Mouse (Mus musculus): ENCODE measurements around the gene Prss41. TPM values are rescaled to one million over a fixed set of nuclear protein-coding genes. Genes with fewer than 3 reads are reported as not detected.
"Not testable (repeated sequence)": the region's sequence is repeated elsewhere in the genome, so short reads cannot be mapped to it uniquely, and the experiment has no call there.

The Prss41 gene
- polyA plus RNA-seq (2017; shearing (Covaris generic)): 10 to 100 TPM in 1 of 2 experiments, 1 to 10 TPM in 1; 6.4 to 10.5 TPM

DNA sequence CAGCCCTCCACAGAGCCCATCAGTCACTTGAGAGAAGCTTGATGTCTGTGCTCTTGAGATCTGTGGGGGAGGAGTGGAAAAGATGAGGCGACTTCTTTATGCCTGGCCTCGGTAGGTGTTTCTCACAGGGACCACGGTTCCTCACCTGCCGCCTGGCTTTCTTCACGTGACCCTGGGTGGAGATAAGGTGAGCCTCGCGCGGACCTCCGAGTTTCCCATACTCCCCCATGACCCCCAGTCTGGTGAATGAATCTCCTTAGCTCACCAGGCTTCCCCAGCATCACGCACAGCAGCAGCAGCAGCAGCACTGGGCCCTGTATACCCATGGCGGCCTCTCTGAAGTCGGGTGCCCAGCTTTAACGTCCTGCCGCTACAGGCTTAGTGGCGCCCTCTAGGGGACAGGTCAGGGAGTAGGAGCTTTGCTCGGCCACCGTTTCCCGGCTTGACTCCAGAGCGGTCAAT, at the start of gene Prss41, which contains the start of gene Prss32:
Gene Prss41, minus strand, starts transcription at position 361 of the 462 bp plus-strand sequence.
Gene Prss32, plus strand, starts transcription at position 44 of the 462 bp plus-strand sequence.
- ATAC-seq: peak; percentile 93

DNA sequence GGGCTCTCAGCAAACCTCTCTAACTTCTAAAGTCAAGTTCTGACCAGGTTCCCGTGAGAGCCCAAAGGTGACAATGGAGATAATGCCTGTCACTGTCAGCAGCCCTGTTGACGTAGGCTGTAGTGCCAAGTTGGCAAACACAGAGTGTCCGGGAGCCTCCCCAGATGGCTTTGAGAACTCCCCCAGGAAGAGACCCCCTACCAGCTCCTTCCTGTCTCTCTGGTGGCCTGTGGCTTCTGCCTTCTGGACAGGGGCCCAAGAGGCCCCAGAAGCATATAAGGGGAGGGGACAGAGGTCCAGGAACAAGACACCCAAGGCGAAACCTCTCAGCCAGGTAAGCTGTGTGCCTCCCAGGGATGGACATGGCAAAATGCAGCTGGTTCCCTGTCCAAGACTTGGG, 36.6 kb upstream of the Prss41 start, which contains the start of the genes Dcpp1 and Dcpp2:
Gene Dcpp1, plus strand, starts transcription at position 301 of the 400 bp plus-strand sequence.
Gene Dcpp2, plus strand, starts transcription at position 305 of the 400 bp plus-strand sequence.
- ATAC-seq: not testable (repeated sequence)

DNA sequence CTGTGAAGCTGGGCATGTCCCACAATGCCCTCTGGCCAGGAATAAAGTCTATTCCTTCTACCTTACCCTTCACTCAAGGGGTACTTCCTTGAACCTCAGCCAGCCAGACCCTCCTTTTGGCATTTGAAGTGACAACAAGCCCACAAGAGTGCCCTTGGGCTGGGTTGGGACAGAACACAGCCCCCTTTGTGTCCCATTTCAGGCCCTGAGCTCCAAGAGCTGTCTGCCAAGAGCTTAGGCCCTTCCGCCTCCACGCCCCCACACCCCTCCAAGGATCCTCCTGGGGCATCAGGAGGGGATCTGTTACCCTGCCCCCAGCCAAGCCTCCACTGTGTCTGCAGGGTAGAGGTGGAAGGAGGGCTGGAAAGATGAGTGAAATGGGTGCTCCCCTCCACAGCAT, 33.2 kb upstream of the Prss41 start:
- no peak for ATAC-seq

DNA sequence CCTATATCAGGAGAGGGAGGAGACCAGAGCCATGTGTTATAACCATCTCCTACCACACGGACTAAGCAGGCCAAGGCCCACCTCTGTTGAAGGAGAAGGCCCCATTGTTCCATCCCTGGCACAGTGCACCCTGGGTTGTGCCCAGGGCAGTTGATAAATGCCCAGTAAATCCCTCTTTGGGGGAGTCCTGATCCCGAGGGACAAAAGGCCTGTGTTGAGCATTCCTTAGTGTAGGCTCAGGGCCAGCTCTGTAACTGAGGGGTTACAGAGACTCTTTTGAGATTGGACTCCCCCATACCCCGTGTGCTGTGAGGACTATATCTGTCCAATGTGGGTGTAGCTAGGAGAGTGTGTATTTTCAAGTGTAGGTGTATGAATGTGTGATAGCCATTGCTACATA, 32.8 kb upstream of the Prss41 start:
- no peak for ATAC-seq

DNA sequence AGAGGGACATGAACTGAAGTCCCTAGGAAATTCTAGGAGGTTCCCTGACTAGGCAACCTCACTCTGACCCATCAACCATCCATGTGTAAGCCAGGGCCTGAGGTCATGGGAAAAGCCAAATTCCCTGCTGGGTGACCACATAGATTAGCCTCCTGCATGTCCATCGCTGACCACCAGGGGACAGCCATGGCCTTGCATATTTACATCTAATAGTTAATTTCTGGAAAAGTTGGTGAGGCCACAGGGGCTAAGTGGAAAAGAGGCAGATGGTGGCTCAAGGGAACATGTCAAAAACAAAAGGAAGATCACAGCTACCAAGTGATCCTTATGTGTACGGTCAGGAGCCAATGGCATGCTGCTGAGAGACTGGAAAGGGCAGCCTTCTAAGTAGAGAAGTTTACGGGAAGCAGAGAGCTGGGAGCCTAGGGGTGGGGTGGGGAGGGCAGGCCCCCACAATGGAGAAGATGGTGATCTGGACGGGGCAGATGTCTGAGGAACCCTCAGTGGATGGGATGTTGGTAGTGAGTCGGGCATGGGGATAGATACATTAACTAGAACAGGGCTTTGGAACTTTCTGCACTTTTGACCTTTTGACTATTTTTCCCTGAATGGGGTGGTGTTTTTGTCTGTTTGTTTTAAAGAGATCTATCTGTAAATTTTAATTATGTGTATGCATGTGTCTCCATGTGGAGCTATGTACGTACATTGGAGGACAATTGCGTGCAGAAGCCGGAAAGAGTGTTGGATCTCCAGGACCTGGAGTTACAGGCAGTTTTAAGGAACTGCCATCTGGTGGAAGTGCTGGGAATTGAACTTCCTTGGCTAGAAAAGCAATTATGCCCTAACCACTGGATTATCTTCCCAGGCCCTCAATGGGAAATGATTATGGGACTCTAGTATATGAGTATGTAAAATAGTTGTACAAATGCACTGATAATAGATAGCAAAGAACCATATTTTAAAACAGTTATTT, 30.2 kb upstream of the Prss41 start:
- ATAC-seq: no peak

DNA sequence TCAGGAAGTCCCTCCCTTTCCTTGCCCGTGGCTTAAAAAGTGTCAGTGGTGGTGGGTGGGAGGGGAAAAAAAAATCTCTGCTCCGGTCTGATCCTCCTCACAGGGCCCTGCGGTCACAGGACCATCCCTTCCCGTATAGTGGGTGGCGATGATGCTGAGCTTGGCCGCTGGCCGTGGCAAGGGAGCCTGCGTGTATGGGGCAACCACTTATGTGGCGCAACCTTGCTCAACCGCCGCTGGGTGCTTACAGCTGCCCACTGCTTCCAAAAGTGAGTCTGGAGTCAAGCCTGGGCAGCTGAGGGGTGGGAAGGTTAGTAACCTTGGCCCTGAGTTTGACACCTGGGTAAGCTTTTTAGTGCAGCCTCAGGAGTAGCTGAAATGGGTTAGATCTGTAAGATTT, 24.5 kb upstream of the Prss41 start:
- ATAC-seq: no peak

DNA sequence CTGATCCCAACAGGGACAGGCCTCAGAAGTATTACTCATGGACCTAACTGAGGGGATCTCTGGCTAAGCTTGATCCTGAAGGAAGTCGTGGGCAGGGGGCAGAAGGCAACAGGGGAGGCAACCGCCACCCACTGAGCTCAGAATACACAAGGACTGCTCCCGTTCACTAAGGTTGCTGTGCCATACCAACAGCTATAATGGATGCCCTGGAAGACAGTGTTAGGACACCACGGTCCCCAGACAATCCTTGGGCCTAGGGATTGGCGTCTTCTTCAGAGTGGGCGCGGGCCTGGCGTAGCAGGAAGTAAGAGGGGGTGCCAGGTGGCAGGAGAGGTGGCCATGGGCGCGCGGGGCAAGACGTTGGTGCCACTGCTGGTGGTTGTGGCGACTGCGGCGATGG, 23.8 kb upstream of the Prss41 start, which contains the start of gene Prss21:
Gene Prss21, plus strand, starts transcription at position 301 of the 400 bp plus-strand sequence.
- ATAC-seq: no peak

DNA sequence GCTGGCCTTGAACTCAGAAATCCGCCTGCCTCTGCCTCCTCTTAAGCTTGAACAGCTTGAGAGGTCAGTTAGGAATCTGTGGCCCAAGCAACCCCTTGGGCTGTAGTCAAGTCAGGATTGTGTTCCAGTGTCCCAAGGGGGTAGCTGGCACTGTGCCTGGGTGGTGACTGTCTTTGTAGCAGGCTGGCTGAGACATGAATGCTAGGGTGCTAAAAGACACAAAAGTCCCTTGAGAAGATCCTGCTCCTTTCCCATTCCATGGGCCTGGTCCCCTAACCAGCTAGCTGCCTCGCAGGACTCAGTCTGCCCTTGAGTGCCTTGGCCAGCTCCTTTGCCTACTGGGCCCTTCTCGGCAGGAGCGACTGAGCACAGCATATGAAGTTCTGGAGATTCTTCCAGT, 19.0 kb upstream of the Prss41 start:
- ATAC-seq: no peak

DNA sequence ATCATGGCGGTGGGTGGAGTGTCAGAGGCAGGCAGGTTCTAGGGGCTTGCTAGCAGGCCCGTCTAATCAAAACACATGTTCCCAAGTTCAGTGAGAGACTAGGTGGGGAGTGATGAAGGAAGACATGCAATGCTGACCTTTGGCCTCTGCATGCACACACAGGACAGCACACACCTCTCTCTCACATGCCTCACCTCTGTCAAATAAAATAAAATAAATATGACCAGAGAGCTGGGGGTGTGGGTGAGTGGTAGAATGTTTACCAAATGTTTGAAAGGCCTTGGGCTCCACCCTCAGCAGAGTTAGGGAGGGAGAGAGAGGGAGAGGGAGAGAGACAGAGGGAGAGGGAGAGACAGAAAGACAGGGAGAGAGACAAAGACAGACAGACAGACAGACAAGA, 13.9 kb upstream of the Prss41 start:
- ATAC-seq: no peak

DNA sequence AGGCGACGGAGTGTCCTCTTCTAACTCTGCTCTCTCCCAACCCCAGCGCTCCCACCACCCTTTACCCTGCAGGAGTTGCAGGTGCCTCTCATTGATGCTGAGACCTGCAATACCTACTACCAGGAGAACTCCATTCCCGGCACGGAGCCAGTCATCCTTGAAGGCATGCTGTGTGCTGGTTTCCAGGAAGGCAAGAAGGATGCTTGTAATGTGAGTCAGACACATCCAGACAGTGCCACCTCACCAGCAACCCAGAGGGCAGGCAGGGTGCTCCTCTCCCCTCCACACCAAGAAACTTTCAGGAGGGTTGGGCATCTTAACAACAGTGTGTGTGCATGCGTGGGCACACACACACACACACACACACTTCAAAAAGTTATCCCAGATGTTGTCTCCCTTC, 13.2 kb upstream of the Prss41 start:
- ATAC-seq: no peak

DNA sequence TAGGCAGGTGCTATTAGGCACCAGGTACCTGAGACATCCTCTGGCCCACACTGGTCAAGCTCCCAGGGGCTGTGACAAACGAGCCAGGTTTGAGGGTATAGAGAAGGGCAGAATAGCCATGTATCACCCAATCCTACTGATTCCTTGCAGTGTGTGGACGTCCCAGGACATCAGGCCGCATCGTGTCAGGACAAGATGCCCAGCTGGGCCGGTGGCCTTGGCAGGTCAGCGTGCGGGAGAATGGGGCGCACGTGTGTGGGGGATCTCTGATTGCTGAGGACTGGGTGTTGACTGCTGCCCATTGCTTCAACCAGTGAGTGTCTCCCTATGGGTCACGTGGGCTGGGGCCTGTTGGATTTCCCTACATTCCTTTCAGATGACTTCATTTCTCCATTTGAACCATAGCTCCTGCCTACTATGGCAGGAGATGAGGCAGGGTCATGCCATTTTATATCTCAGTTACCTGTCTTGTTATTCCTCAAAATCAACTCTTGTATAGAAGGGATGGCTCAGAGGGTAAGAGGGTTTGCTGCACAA, 10.3 kb upstream of the Prss41 start:
- ATAC-seq: no peak

DNA sequence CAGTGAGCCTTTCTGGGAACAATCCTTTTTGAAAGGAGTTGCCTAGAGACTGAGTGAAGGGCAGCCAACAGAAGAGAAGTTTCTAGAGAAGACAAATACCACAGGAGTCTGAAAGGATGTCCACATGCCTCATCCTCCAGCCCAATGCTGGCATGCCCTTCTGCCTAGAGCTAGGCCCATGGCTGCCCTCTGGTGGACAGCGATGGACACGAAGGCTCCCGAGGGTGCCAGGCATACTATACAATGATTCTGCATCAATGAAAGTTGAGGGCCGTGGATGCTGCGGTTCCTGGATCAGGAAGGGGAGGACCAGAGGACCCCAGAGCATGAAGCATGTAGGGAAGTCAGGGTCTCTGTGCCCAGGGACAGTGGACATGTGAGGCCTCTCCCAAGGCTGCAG, 9.3 kb upstream of the Prss41 start:
- no peak for ATAC-seq

DNA sequence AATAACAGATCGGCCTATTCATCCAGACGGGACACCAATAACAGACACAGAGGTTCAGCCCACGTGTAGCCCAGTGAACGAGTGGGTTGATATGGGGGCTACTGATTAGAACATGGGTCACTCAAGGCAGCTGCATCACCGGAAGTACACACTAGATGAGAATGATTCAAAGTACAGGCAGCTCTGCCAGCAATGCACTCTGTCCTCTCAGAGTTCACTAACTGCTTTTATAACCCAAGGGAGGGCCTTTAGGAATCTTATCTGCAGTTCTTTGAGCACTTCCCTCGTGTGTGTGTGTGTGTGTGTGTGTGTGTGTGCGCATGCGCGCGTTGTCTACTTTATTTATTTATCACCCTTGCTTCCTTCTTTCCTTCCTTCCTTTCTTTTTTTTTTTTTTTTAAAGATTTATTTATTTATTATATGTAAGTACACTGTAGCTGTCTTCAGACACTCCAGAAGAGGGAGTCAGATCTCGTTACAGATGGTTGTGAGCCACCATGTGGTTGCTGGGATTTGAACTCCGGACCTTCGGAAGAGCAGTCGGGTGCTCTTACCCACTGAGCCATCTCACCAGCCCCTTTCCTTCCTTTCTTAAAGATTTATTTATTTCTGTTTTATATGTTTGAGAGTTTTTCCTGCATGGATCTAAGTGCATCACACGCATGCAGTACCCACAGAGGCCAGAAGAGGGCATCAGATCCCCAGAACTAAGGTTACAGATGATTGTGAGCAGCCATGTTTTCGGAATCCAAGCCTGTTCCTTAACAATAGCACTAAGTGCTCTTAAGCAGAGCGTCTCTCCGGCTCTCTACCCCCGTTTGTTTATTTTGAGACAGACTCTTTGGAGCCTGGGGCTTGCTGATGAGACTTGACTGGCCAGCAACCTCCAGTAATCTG, 7.1 kb upstream of the Prss41 start:
- peak; percentile 40 for ATAC-seq

DNA sequence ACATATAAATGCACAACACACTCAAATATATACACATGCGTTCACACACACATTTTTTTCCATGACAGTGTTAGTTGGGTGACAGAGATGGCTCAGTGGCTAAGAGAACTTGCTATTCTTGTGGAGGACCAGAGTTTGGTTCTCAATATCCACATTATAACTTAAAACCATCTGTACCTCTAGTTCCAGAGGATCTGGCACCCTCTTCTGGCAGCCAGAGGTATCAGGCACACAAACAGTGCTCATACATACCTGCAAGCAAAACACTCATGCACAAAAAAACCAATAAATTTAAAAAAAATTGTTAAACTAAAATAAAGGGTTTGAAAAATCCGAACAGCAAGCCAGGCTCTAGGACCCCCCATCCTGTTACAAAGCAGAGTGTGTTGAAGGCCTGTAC, 6.1 kb upstream of the Prss41 start:
- no peak for ATAC-seq

DNA sequence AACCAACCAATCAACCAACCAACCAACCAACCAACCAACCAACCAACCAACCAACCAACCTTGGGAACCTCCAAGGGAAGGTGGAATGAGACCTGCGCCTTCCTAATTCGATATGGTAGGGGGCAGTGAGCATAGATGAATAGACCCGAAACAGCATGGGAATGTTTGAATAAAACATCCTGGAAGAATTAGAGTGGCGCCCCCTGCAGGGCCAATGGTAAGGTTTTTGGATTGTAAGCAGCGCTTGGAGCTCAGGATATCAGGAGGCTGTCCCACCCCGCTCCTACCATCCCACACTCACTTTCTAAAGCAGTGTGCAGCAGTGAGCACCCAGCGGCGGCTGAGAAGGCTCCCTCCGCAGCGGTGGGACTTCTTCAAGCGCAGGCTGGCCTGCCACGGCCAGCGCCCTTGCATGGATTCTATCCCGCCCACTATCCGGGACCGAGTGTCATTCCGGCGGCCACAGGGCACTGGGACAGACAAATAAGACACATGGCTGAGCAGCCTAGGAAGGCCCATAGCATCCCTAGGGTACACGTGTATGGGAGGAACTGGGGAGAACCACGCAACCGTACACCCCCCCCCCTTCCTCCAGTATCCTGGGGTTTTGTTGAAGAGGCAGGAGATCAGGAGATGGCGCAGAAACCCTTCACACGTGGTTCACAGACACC, 696 bp downstream of the Prss41 start:
- ATAC-seq: peak; percentile 7

DNA sequence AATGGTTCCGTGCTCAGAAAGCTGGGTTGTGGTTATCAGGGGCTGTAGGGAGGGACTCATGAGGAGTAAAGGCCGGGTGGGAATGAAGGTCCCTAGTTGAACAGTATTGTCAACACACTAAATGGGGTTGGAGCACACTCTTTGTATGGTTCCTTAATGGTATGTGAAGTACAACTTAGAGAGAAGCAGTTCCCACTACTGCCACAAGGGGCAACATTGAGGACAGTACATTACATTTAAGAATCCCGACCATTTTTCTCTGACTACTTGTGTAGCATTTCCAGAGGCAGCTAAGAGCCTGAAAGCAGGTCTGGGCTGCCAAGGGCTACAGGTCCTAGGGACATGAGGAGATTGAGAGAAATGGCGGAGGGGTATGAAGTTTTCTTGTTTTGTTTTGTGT, 2.8 kb downstream of the Prss41 start:
- no peak for ATAC-seq

DNA sequence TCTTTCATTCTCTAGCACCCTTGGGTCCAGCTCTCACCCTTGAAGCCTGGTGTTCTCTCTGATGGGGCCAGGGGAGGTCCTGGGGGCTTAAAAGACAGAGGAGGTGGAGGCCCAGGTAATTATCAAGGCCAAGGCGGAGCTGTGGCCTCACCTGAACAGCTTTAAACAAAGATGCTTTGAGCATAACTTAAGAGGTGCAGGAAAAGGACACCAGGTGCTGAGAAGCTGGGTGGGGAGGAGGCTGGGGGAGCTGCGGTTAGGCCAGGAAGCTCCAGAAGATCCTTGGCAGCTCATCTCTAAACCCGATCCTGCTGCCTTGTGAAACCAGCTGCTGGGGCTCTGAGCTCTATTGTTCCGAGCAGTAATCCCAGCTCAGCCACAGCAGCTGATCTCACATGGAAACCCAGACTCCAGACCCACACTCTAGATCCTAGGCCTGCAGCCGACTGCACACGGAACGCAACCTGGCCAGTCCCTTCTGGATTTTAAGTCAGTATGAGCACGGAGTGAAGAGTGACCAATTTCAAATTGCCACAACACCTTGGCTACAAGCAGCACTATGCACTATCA, 7.9 kb downstream of the Prss41 start, which contains the start of gene Prss33:
Gene Prss33, minus strand, starts transcription at position 51 of the 570 bp plus-strand sequence.
- no peak for ATAC-seq

DNA sequence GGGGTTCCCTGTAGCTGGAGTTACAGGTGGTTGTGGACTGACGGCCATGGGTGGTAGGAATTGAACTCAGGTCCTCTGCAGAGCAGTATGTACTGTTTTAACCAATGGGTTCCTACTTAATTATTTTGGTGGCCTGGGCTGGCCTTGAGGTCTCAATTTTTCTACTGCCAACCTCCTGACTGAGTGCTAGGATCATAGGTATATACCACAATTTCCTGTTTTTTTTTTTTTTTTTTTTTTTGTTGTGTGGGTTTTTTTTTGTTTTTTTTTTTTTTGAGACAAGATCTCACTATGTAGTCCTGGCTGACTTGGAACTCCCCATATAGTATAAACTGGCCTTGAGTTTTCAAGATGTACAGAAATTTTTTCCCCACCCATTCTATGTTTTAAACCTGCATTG, 12.8 kb downstream of the Prss41 start:
- no peak for ATAC-seq

DNA sequence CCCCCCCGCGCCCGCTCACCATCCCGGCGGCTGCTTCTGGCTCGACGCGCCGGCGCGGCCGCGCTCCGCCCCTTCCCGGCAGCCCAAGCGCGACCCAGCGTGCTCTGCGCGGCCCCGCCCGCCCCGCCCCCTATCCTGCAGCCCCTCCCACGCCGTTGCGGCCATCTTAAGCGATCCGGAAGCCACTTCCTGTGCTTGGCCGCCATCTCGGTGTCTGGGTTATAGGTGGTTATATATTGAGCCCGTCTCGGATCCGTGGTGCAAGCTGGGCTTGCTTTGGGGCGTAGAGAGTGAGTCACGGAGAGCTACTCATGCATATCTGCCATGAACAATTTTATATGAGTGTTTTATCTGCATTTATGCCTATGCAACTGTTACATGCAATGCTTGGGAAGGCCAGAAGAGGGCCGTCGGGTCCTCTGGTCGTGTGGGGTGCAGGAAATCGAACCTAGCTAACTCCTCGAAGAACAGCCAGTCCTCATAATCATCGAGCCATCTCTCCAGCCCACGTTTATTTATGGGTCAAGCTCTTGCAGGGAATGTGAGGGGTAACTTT, 14.8 kb downstream of the Prss41 start, which contains the start of gene Elob:
Gene Elob, minus strand, starts transcription at position 73 of the 556 bp plus-strand sequence.
- peak; percentile 77 for ATAC-seq

DNA sequence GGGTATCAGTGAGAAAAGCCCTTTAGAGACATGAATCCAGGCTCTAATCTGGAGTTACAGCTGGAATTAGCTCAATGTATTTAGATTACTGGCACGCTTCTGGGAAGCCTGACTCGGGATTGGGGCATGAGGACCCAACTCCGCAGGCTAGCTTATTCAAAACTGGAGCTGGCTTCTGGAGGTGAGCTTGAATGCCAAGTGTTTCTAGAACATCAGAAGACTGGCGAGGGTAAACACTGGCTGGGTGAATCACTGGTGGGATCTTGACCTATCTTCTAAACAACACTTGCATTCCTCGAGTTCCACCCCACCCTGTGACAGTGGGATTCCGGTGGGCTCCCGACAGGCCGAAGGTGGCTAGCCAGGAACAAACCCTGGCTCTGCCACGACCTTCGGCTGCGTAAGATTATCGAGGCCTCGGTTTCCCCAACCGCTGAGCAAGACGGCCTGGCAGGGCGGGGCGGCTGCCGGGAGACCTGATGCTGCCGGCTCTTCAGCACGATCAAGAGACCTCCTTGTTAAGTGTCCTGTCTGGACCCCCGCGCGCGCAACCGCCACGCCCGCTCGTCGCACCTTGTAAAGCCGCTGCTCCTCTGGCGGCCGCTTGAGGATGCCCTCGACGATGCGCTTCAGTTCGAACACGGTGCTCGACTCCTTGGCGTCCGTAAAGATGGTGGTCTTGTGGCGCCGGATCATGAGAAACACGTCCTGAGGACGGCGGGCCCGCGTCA, 15.5 kb downstream of the Prss41 start:
- ATAC-seq: peak; percentile 25
